22 mouse cellular contexts compared by ENCODE assay signal in genomic region chr2:179476622-179477021, GRCm38 (mm10). TPM values are rescaled to one million over a fixed set of nuclear protein-coding genes. Genes with fewer than 3 reads are reported as not detected.
DNase-seq lines count a peak whose midpoint lies in the region; ATAC-seq and TF ChIP-seq lines count a peak whose summit lies in the region.
"Had no signal": no experiment of that assay in that cellular context is flagged by ENCODE, and none has a peak within 500 bp of the region (broad histone marks: within the 10 kb centered on the region; RNA-seq: fewer than 3 reads in every experiment).

No protein-coding gene starts in this region.

- intact Hi-C loops in left cerebral cortex, adult 2 months (cut with DNase I), result no loop called here

- H3K9me3 ChIP-seq in kidney, embryonic 14.5 days (ENCODE audit: control insufficient read depth, low read length), result no peaks in the 10 kb centered on the region
- no peaks in the 10 kb centered on the region for H3K9me3 ChIP-seq in MEL (replicated peaks; ENCODE audit: insufficient read depth, low read length)
- H3K9me3 ChIP-seq: embryonic facial prominence, embryonic 13.5 days; limb, embryonic 12.5 days; neural tube, embryonic 12.5 days had no signal

- TF ChIP-seq CTCF in MEL (IDR thresholded peaks at IDR 0.05 in 2 of 3, conservative IDR thresholded peaks at IDR 0.05 in 1 of 3; ENCODE audit: control insufficient read depth in 1 of 3, insufficient read depth in 1 of 3, low read depth in 2 of 3, low read length in 3 of 3, poor library complexity in 1 of 3, severe bottlenecking in 1 of 3), result no peak
- TF ChIP-seq CTCF in left cerebral cortex, adult 2 months (IDR thresholded peaks at IDR 0.05), result no peak

- no peaks in the 10 kb centered on the region for H3K36me3 ChIP-seq in kidney, embryonic 14.5 days (ENCODE audit: control insufficient read depth, insufficient read depth, low read length)
- no peaks in the 10 kb centered on the region for H3K36me3 ChIP-seq in MEL (ENCODE audit: control insufficient read depth in 1 of 2, insufficient read depth in 2 of 2, low read length in 2 of 2)
- H3K36me3 ChIP-seq: embryonic facial prominence, embryonic 13.5 days; G1E; limb, embryonic 12.5 days; neural tube, embryonic 12.5 days had no signal

- no peak for TF ChIP-seq EP300 in MEL (IDR thresholded peaks at IDR 0.05; ENCODE audit: low read depth in 1 of 2, low read length in 2 of 2)

- no peak overlapping the region for H3K4me3 ChIP-seq in kidney, embryonic 14.5 days (ENCODE audit: low read length)
- no peak overlapping the region for H3K4me3 ChIP-seq in MEL (ENCODE audit: control insufficient read depth in 1 of 2, insufficient read depth in 1 of 2, low read depth in 2 of 2, low read length in 2 of 2)
- H3K4me3 ChIP-seq in left cerebral cortex, adult 2 months, result no peak overlapping the region
- H3K4me3 ChIP-seq: embryonic facial prominence, embryonic 13.5 days; heart, adult 2 months; layer of hippocampus, adult 2 months; limb, embryonic 12.5 days; neural tube, embryonic 12.5 days had no signal

- TF ChIP-seq RAD21 in MEL (IDR thresholded peaks at IDR 0.05; ENCODE audit: low read depth, low read length), result no peak

- H3K27me3 ChIP-seq in kidney, embryonic 14.5 days (ENCODE audit: control insufficient read depth, insufficient read depth, low read length), result no peaks in the 10 kb centered on the region
- no peaks in the 10 kb centered on the region for H3K27me3 ChIP-seq in MEL (ENCODE audit: control insufficient read depth in 1 of 2, insufficient read depth in 2 of 2, low read length in 2 of 2)
- H3K27me3 ChIP-seq: embryonic facial prominence, embryonic 13.5 days; neural tube, embryonic 12.5 days had no signal

- no peak for ATAC-seq in kidney, embryonic 14.5 days (ENCODE audit: low FRiP score, low TSS enrichment)
- no peak for ATAC-seq in megakaryocyte-erythroid progenitor cell, adult 5-6 weeks (replicated peaks; ENCODE audit: low FRiP score, low TSS enrichment, poor library complexity, severe bottlenecking)

- no peaks in the 10 kb centered on the region for H3K4me1 ChIP-seq in kidney, embryonic 14.5 days (ENCODE audit: control insufficient read depth, insufficient read depth, low read length)
- H3K4me1 ChIP-seq in MEL (ENCODE audit: control insufficient read depth in 1 of 2, insufficient read depth in 2 of 2, low read length in 2 of 2), result no peaks in the 10 kb centered on the region
- H3K4me1 ChIP-seq: embryonic facial prominence, embryonic 13.5 days had no signal

- 85% methylated on average over 6 of the region's 6 CpGs for WGBS in kidney, embryonic 14.5 days

- TF ChIP-seq POLR2A in MEL (IDR thresholded peaks at IDR 0.05; ENCODE audit: control insufficient read depth in 1 of 2, insufficient read depth in 1 of 2, low read depth in 1 of 2, low read length in 2 of 2, poor library complexity in 1 of 2), result no peak

- no peak overlapping the region for H3K27ac ChIP-seq in kidney, embryonic 14.5 days (ENCODE audit: low read depth, low read length)
- H3K27ac ChIP-seq in MEL (ENCODE audit: control insufficient read depth, low read depth, low read length), result no peak overlapping the region
- no peak overlapping the region for H3K27ac ChIP-seq in left cerebral cortex, adult 2 months
- H3K27ac ChIP-seq: embryonic facial prominence, embryonic 13.5 days; heart, adult 2 months; hindbrain, embryonic 14.5 days; layer of hippocampus, adult 2 months; limb, embryonic 12.5 days; liver, embryonic 14.5 days; neural tube, embryonic 12.5 days had no signal

- peak; percentile 21 for DNase-seq in kidney, postnatal 10 days
- DNase-seq in MEL (ENCODE audit: low read depth, low spot score), result peak; percentile 4
- peak; percentile 59 for DNase-seq in embryo, embryonic 10.5 days (ENCODE audit: low spot score)
- DNase-seq in hindlimb bud, embryonic 11.5 days (ENCODE audit: extremely low spot score, low read depth, low spot score), result peak; percentile 12
- DNase-seq in left cerebral cortex, adult 2 months (ENCODE audit: extremely low spot score in 1 of 2, low spot score in 2 of 2), result no peak
- no peak for DNase-seq in heart, adult 9 months (ENCODE audit: low spot score in 2 of 2)
- DNase-seq: cerebellum, postnatal 10 days; heart, adult 2 months; kidney, adult 9 months; lung, postnatal 10 days; right cerebral cortex, postnatal 25 days; thymus, postnatal 25 days had no signal

- no peak overlapping the region for H3K4me2 ChIP-seq in kidney, embryonic 14.5 days (replicated peaks; ENCODE audit: low read depth, low read length)
- H3K4me2 ChIP-seq: embryonic facial prominence, embryonic 13.5 days; hindbrain, embryonic 14.5 days; limb, embryonic 12.5 days; neural tube, embryonic 12.5 days had no signal

- H3K79me2 ChIP-seq in MEL (ENCODE audit: control insufficient read depth, insufficient read depth, low read length, poor library complexity), result no peaks in the 10 kb centered on the region

- no peak overlapping the region for H3K9ac ChIP-seq in kidney, embryonic 14.5 days (ENCODE audit: low read depth, low read length)
- no peak overlapping the region for H3K9ac ChIP-seq in MEL (ENCODE audit: control insufficient read depth, low read depth, low read length, poor library complexity, severe bottlenecking)
- H3K9ac ChIP-seq: embryonic facial prominence, embryonic 13.5 days; hindbrain, embryonic 14.5 days; limb, embryonic 12.5 days; liver, embryonic 14.5 days; neural tube, embryonic 12.5 days had no signal

TF ChIP-seq in MEL, 35 proteins besides CTCF, POLR2A, EP300 and RAD21:
- TF ChIP-seq GABPA (IDR thresholded peaks at IDR 0.05; ENCODE audit: low read depth, low read length), result no peak
- no peak for TF ChIP-seq USF2 (IDR thresholded peaks at IDR 0.05; ENCODE audit: borderline replicate concordance in 1 of 2, insufficient read depth in 1 of 2, low read depth in 1 of 2, low read length in 2 of 2)
- no peak for TF ChIP-seq HCFC1 (IDR thresholded peaks at IDR 0.05; ENCODE audit: low read depth, low read length)
- no peak for TF ChIP-seq MAX (IDR thresholded peaks at IDR 0.05; ENCODE audit: low read length)
- no peak for TF ChIP-seq SMC3 (IDR thresholded peaks at IDR 0.05; ENCODE audit: low read depth, low read length)
- no peak for TF ChIP-seq TCF12 (IDR thresholded peaks at IDR 0.05; ENCODE audit: low read depth, low read length)
- no peak for TF ChIP-seq ZNF384 (IDR thresholded peaks at IDR 0.05; ENCODE audit: low read depth, low read length)
- no peak for TF ChIP-seq KAT2A (conservative IDR thresholded peaks at IDR 0.05; ENCODE audit: low read depth, low read length)
- TF ChIP-seq POLR2AphosphoS5 (IDR thresholded peaks at IDR 0.05; ENCODE audit: borderline replicate concordance, low read depth, low read length), result no peak
- no peak for TF ChIP-seq MXI1 (IDR thresholded peaks at IDR 0.05; ENCODE audit: low read depth, low read length)
- TF ChIP-seq NELFE (IDR thresholded peaks at IDR 0.05; ENCODE audit: low read depth, low read length), result no peak
- TF ChIP-seq SIN3A (IDR thresholded peaks at IDR 0.05; ENCODE audit: low read length), result no peak
- TF ChIP-seq ZMIZ1 (IDR thresholded peaks at IDR 0.05; ENCODE audit: low read depth, low read length), result no peak
- TF ChIP-seq MEF2A (IDR thresholded peaks at IDR 0.05; ENCODE audit: extremely low read depth, insufficient replicate concordance, low read depth, low read length, poor library complexity, severe bottlenecking), result no peak
- TF ChIP-seq JUND (IDR thresholded peaks at IDR 0.05; ENCODE audit: low read depth, low read length), result no peak
- TF ChIP-seq ETS1 (IDR thresholded peaks at IDR 0.05; ENCODE audit: low read depth, low read length), result no peak
TF ChIP-seq in MEL: peak in this region for 0.

RNA-seq across cellular contexts. Expression of gene Cdh4, which starts 34.4 kb away (rescaled TPM):
- polyA plus RNA-seq in kidney, embryonic 14.5 days (2014; fragmentation: Nextera tagmentation; extraction: Ambion mirVana), result 14.5 and 19.4 TPM in 2 replicates
- total RNA-seq in MEL (2012; rRNA removed), result not detected in 2 replicates
- not detected for polyA plus RNA-seq in MEL (2012; ENCODE audit: insufficient read depth in 1 of 2, insufficient read length in 2 of 2, low read depth in 1 of 2, low replicate concordance in 2 of 2, missing spikeins in 1 of 2)
- not detected in 2 replicates for total RNA-seq in megakaryocyte-erythroid progenitor cell, adult 5-6 weeks (2014; fragmentation: Nextera tagmentation)
- total RNA-seq in megakaryocyte-erythroid progenitor cell, adult 5-6 weeks (2017), result not detected in 2 replicates
- total RNA-seq in left cerebral cortex, adult 2 months (2021), result 10 to 100 TPM; 24.4 to 30.6 TPM
- total RNA-seq: megakaryocyte, adult 5-6 weeks had no signal
- polyA plus RNA-seq: G1E had no signal

Comparison
In these comparisons a context has a peak if more than half of its experiments do, and no peak if none do; other contexts are left out.
1. DNase-seq: peak in kidney, postnatal 10 days (single experiment), MEL (single experiment), embryo, embryonic 10.5 days (single experiment) and hindlimb bud, embryonic 11.5 days (single experiment); none in left cerebral cortex, adult 2 months (0 of 2) and heart, adult 9 months (0 of 2).
2. RNA of gene Cdh4, which starts 34.4 kb away (total RNA-seq): 24.4 to 30.6 TPM in left cerebral cortex, adult 2 months; not detected in MEL and not detected in megakaryocyte-erythroid progenitor cell, adult 5-6 weeks; every median in the first group is over 10 times any median in the second.